Mouse (Mus musculus) T-helper 17 cell (primary cell): ENCODE measurements around the gene Pde1c.

Source experiments
- in situ Hi-C, 2 experiments: fragments of 300-600 bp; cut with MboI, MseI; formaldehyde crosslinking; loops; 1 replicate in 1 of 2; 2 replicates in 1 of 2; pipeline ENCODE4 v1.15.1; 2025; ENCODE audit warnings: high pct_unique_total_duplicates in 2 of 2

Pde1c gene

DNA sequence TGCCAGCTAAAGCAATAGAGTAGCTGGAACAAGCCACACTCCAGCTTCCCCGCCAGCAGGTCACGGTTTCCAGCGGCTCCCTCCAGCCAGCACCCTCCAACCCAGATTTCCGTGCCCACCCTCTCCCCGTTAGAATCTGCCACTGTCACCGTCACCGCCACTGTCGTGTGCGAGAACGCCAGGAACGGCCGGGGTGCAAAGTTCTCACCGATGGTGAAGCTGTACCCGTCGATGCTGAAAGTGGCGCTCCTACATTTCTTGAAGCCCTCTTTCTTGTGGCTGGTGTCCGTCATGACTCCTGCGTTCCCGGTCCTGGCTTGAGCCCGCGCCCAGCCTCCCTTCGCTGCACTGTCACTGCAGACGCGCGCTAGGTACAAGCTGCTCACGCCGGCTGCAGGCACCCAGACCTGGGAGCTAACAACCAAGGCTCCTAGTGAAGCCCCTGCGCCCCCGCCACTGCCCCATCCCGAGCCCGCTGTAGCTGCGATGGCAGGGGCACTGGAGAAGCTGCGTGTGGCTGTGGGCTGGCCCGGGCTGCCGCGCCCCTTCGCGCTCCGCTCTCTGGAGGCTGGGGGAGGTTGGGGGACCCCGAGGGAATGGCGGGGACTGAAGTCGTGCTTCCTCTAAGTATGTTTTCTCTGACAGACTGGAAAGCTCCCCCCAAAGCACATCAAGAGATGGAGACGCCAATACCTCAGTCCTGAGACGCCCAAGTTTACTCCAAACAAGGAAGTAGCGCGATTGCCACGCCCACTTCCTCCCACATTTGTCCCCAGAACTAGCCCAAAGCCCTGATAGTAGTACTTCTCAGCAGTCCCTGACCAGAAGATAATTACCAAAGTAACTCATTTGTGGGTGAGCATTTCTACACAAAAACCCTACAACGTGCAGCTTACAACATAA lies at the start of gene Pde1c:
Pde1c (minus strand) TSS at position 634 of the 903 bp plus-strand sequence.
- in situ Hi-C loops: no loop called here

DNA sequence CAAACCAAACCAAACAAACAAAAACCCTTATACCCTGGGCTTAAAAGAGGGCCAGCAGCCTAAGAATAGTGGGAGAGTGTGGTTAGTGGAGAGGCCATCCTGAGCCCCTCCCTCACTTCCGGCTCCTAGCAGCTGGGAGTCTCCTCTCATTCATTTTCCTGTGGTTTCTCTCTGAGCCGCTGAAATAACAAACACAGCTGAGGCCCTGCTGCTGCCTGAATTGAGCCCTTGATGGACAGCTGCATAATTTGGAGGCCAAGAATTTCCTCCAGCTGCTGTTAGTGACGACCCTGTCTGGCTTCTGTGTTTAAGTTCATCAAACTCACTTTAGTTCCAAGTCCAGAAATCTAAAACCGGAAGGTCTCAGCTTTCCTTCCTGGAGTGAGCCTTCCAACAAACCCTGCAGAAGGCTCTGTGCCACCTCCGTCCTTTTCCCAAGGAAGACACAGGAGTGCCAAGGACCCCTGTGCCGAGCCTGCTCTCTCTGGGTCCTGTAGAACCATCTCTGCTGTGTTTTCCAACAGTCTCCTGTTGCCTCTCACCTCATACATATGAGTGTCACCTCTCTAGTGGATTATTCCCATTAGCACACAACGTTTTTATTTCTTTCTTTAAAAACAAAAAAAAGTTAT lies 48.2 kb upstream of the Pde1c start:
- in situ Hi-C loops: loop anchor here in 1 of 2 experiments (5.0 kb wide), 1 partner anchor 130 kb away; no protein-coding TSS in a partner anchor

DNA sequence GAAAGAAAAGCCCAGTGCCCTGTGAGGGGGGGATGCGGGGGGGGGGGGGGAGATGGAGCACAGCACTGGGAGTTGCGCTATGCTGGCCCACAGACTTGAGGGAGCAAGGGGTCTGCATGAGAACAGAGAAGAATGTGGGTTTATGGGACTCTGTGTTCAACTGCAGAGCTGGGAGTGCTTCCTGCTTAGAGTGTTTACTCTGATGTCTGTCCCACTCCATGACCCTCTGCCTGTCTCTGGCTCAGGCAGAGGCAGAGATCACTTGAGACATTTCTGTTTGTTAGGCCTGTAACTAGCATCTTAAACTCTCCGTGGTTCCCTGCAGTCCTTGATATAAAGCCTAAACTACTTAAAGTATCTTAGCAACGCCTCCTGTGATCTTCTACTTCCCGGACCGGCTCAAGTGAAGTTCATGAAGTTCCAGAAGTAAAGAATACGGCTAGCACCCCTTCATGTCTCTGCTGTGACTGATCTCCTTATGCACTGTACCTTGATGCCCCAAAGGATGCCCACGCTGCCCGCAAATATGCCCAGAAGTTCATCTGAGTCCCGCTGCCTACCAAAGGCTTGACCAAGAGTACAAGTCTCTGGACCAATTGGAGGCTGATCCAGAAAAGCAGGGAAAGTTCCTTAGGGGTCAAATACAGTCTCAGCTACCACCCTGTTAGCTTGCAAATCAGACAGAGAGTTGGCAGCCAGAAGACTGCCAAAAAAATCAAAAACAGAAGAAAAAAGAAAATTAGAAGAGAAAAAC lies 47.5 kb upstream of the Pde1c start:
- in situ Hi-C loops: loop anchor here in 1 of 2 experiments (5.0 kb wide), 1 partner anchor 129 kb away; no protein-coding TSS in a partner anchor

DNA sequence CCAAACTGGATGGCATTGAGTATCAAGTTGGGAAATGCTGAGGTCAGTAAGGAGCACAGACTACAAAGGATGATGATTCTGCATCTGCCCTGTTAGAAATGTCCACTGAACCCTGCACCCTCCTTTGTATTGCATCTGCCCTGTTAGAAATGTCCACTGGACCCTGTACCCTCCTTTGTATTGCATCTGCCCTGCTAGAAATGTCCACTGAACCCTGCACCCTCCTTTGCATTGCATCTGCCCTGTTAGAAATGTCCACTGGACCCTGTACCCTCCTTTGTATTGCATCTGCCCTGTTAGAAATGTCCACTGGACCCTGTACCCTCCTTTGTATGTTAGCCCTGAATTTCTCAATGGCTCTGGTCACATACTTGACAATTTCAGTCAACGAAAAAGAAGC lies 40.6 kb upstream of the Pde1c start:
- in situ Hi-C loops: loop anchor here in 1 of 2 experiments (10.0 kb wide), 1 partner anchor 545 kb away; no protein-coding TSS in a partner anchor

- in situ Hi-C loops: loop anchor here in 1 of 2 experiments (10.0 kb wide), 1 partner anchor 543 kb away; no protein-coding TSS in a partner anchor
These were observed 39.4 kb upstream of the Pde1c start for GRCm38 (mm10) chr6:56608277-56608676.

GRCm38 (mm10) chr6:56579568-56579967 lies 10.7 kb upstream of the Pde1c start:
- in situ Hi-C loops: no loop called here

- in situ Hi-C loops: no loop called here
These were observed 8.0 kb downstream of the Pde1c start for GRCm38 (mm10) chr6:56560891-56561290.

- in situ Hi-C loops: no loop called here
These were observed 8.4 kb downstream of the Pde1c start for GRCm38 (mm10) chr6:56560474-56560888.

DNA sequence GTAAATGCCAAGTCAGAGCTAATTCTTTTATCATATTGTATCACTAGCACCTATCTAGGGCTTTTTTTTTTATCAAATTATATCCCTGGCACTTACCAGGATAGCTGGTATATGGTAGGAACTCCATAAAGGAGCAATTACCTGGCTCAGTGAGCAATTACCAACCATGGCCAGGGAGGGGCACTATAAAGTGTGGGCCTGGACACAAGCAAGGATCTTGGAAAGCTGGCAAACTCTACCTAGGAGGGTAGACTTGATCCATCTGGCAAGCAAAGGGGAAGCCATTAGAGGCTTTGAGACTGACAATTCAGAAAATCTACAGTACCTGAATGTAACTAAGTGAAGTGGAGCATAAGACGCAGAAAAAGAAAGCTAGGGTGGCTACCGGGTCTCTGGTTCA lies 10.2 kb downstream of the Pde1c start:
- in situ Hi-C loops: no loop called here

GRCm38 (mm10) chr6:56555848-56556247 lies 13.1 kb downstream of the Pde1c start:
- in situ Hi-C loops: no loop called here

DNA sequence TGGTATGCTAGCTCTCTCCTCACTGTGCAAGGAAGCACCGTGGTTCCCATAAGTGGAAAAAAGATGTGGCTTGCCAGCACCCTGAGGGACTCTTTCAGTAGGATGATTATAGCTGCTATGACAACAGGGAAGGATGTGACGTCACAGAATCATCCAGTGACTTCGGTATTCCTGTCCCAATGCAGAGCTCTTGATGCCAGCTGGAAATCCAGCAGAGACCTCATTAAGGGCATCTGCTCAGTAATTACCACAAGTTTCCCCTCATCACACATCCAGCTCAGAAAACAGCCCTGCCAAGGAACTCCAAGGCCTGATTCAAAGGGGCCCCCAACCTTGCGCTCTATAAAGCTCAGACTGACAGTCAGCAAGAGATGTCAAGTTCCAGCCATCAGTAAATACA lies 13.5 kb downstream of the Pde1c start:
- in situ Hi-C loops: no loop called here

DNA sequence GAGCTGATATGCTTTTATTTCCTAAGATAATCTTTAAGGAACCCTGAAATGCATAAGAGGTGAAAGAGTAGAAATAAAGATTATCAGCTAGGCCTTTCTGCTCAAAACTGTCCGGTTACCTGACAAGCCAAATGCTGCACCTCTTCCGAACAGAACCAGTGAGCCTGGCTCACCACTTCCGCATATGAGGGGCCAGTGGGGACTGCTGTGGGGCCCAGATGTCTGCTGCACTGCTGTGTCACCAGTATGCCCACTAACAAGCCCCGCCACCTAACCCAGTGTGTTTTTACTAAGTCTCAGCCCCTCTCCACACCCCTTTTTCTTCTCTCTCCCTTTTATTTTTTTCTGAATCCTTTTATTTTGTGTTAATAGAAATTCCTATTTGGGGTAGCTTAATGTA lies 17.9 kb downstream of the Pde1c start:
- in situ Hi-C loops: no loop called here

DNA sequence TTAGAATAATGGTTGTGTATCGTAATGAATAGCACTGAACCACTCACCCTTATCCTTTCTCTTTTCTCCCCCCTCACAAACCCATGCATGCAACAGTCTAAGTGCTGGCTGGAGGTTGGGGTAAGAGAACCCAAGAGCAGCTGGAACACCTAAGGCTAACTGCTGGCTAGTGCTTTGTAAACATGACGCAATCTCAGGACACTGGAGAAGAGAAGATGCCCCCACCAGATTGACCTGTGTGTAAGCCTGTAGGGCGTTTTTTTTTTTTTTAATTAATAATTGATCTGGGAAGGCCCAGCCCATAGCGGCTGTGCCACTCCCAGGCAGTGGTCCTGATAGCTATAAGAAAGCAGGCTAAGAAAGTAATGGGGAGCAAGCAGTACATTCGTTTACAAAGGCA lies 28.7 kb downstream of the Pde1c start:
- in situ Hi-C loops: no loop called here

DNA sequence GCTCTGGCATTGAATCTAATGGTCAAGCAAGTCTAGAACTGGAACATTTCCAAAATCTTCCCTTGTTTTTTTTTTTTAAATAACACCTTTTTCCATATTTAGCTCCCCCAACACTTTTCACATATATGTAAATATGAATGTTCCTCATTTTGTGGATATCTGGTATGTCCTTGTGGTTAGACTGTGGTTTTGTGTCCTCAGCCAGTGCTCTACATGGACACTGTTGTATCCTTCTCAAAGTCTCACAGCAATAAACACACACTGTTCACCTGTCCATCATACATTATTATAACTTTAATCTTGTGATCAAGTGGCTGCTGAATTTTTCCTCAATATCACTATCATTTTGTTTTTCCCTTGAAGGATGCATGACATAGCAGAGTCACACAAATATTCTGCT lies 34.2 kb downstream of the Pde1c start:
- in situ Hi-C loops: loop anchor here in 1 of 2 experiments (10.0 kb wide), 1 partner anchor 630 kb away; no protein-coding TSS in a partner anchor

- in situ Hi-C loops: loop anchor here in 1 of 2 experiments (10.0 kb wide), 1 partner anchor 633 kb away; no protein-coding TSS in a partner anchor
These were observed 36.6 kb downstream of the Pde1c start for GRCm38 (mm10) chr6:56532257-56532656.

DNA sequence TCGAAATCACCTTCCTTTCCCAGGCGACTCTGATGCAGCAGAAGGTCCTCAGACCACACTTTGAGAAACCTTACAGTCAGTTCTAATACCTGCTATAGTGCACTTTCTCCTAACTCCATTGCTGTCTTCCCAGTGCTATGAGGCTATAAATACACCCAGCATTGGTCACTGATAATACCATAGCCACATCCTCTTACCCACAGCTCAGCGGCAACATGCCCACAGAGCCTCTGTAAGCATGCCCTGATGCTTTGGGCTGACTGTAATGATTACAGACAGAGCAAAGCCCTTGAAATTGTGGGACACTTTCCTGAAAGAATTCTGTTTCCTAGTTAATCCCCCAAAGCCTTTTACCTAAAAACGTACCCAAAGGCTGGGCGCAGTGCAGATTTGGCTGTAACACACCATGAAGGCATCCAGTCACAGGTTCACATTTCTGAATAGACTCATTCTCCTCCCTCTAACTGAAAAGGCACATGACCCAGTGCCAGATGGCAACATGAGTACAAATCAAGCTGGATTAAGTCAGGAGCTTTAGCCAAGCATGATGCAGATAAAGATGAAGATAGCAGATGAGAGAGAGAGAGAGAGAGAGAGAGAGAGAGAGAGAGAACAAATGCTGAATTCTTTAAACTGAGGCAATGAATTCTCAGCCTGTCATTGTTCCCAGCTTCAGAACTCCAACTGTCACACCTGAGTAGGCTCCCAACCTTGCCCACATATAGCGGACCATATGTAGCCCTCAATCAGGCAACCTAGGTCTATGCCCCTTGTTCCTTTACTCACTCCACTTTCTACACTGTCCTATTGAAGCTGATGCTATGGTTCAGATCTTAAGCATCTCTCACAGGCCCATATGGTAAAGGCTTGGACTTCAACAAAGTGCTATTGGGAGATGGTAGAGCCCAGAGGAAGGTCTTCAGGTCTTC lies 44.7 kb downstream of the Pde1c start:
- in situ Hi-C loops: no loop called here

GRCm38 (mm10) chr6:56489161-56489560 lies 79.7 kb downstream of the Pde1c start:
- in situ Hi-C loops: loop anchor here (5.0 to 10.0 kb wide), 3 partner anchors 123 to 196 kb away; no protein-coding TSS in a partner anchor

DNA sequence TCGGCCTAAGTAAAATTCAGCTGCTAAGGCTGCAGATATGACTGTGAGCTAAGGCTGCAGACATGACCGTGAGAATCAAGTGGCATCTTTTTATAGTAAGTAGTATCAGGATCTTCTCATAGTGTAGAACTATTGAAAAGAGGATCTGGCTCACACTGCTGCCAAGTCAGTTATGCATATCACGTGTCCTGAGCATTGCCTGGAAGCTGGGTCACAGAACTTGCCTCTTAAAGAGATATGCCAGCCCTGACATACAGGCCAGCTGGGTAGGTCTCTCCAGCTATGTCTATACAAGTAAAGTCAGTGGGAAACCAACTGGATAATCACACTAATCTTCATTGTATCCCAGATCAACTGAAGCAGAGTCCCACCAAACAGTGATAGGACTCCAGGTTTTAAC lies 83.8 kb downstream of the Pde1c start:
- in situ Hi-C loops: loop anchor here (5.0 to 10.0 kb wide), 3 partner anchors 127 to 200 kb away; no protein-coding TSS in a partner anchor

DNA sequence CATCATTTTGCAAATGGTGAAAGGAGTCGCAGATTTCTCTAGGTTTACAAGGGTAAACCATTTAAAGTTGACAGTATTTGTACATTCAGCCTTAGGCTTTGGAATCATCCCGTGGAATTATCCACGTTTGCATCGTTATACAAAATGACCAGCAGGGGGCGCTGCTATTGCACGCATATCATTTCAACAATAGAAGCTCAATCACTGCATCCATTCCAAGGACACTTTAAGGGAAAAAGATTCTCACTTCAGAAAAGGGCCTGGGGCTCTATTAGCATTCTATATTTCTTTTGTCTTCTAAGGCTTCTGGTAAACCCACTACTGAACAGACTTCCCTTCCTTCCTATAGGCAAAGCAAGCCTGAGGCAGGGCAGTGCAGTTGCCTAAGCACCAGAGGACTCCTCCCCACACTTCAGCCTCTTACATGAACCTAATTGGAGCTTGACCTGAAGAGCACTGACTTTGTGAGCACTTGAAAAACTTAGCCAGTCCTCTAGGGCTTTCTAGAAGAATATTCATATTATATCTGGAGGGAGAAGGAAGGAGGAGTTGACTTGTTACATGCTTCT lies 87.9 kb downstream of the Pde1c start:
- in situ Hi-C loops: loop anchor here in 1 of 2 experiments (10.0 kb wide), 1 partner anchor 204 kb away; no protein-coding TSS in a partner anchor

DNA sequence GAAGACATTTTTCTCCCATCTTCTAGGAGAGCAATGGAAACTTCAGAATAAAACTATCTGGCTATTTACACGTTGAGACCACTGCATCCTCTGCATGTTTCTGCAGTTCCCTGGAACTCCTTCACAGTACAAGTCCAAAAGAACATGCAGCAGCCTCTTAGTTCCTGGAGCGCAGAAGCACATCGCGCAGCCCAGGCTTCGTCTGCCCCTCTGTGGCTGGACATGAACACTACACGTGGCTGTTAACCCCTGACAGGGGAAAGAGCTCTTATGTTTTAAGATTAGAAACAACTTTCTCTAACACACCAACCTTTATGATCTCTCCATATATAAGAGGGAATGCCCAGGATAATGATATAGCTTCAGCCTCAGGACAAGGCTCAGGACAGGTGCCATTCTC lies 92.3 kb downstream of the Pde1c start:
- in situ Hi-C loops: no loop called here
